Mouse (Mus musculus) embryonic fibroblast, embryonic 13.5 days (primary cell): ENCODE results near the gene B4galt2.

Experiments
- CTCF ChIP-seq: IDR thresholded peaks from 2 replicates; pipeline ENCODE4 v1.5.1; 2011; ENCODE audit warnings: mild to moderate bottlenecking, control low read depth, low read length, moderate library complexity, borderline replicate concordance; ENCODE audit not compliant: insufficient read depth
- POLR2A ChIP-seq: IDR thresholded peaks from 2 replicates; pipeline ENCODE4 v1.6.1; 2011; ENCODE audit warnings: low read depth, mild to moderate bottlenecking, control low read depth, low read length, moderate library complexity

- TF ChIP-seq CTCF: no peak
- no peak for TF ChIP-seq POLR2A
Measured at GRCm38 (mm10) chr4:117886644-117887043, 3.4 kb upstream of the B4galt2 start.
